Mouse (Mus musculus): ENCODE data around the gene Lrrc55.

The Lrrc55 gene

DNA sequence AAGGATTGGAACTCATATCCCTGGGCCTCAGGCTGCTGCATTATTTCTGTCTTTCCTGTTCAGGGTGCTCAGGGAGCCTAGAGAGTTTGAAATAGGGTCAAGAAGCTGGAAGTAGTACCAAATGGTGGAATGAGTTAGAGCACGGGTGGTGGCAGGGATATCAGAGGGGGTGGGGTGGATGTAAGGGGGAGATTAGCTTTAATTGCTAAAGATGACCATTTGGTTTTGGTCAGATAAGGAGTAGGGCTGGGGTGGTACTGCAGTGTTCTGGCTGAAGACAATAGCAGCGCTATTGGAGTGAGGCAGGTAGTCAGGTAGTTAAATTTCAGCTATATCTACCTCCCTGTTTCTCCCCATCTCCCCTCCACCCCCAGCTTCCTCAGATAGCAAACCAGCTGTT, 65.8 kb downstream of the Lrrc55 start:
- DNase-seq (ENCODE audit: low read depth): no peak

DNA sequence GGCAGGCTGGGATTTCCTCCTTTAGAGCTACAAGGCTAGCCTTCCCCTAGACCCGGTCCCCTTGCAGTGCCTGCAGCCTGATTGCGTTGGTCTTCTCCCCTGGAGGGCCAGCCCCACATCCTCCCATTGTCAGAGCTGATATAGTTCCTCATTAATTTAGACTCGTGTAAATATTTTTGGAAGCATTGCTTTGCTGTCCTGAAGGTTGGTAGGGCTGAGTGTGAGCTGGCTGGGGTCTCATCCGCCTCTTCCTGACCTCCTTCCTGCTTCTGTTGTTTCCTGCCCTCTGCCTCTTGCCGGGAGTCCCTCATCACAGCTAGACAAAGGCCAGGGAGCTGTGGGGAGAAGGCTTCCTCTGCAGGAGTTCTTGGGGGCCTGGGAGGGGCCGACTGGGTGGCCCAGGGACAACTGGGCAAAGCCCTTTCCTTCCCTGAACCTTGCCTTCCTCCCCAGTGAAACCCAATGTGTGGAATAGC, 67.5 kb downstream of the Lrrc55 start:
- no peak for DNase-seq (ENCODE audit: low read depth)

DNA sequence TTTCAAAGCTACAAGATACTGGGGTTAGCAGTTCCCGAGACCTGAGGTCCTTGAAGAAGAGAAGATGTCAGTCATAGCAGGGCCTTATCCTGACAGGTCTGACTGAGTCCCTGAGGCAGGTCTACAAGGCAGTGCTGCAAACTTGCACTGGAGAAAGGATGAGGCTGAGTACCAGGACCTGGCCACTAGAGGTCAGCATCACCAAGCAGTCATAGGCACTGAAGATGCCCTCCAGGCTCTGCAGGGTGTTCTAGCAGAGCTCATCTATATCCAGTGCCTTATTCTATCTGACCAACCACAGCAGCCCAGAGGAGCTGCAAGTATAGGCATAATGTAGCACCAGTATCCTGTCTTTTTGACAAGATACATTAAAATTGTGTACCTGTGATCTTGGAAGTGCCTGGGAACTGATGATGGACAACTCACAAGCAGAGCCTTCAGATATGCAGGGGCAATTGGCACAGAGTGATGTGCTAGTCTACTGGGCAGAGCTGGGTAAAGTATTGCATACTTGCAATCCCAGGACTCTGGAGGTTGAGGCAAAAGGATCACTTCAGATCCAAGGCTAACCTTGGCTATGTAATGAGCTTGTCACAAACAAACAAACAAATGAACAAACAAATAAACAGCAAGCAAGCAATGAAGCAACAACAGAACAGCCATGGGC, 73.0 kb downstream of the Lrrc55 start:
- peak; percentile 36 for DNase-seq (ENCODE audit: low read depth)

- DNase-seq (ENCODE audit: low read depth): peak; percentile 35
These were observed 73.7 kb downstream of the Lrrc55 start for GRCm38 (mm10) chr2:85123187-85123868.
